Mouse (Mus musculus) CD4-positive, CD25-positive, alpha-beta regulatory T cell, adult 4 months (primary cell): ENCODE measurements around the gene Gja5. TPM values are rescaled to one million over a fixed set of nuclear protein-coding genes. Genes with fewer than 3 reads are reported as not detected.

Source experiments
- ATAC-seq: one replicate; pipeline ENCODE4 v1.8.0; 2017
- polyA plus RNA-seq, 2 experiments: library from polyadenylated mRNA; unstranded; fragments of 100-300 nt; shearing (Covaris generic); gene quantifications; one replicate each; pipeline ENCODE4 v1.2.1; 2017

Gene Gja5
- polyA plus RNA-seq, 2 experiments from 2014 or later, result not detected

- no peak for ATAC-seq
Observed at GRCm38 (mm10) chr3:97117511-97117910, 213.0 kb downstream of the Gja5 start.

- no peak for ATAC-seq
Observed at GRCm38 (mm10) chr3:97118313-97118712, 213.8 kb downstream of the Gja5 start.

GRCm38 (mm10) chr3:97124193-97124592, 219.7 kb downstream of the Gja5 start:
- ATAC-seq, result peak; percentile 100

Other genes with a start within 250 kb of the Gja5 start
- gene Ankrd35, start 234.6 kb upstream of the Gja5 start, polyA plus RNA-seq, result not detected
- gene Pias3, start 208.3 kb upstream of the Gja5 start, polyA plus RNA-seq, result 10 to 100 TPM; 41.9 to 83.2 TPM
- gene Nudt17, start 196.1 kb upstream of the Gja5 start, polyA plus RNA-seq, result 1 to 10 TPM in 1 of 2 experiments, under 1 TPM in 1; 0.87 to 1.9 TPM
- gene Polr3c, start 177.1 kb upstream of the Gja5 start, polyA plus RNA-seq, result 10 to 100 TPM; 59.7 to 80.3 TPM
- gene Rnf115, start 177.0 kb upstream of the Gja5 start, polyA plus RNA-seq, result 10 to 100 TPM; 42.2 to 45.5 TPM
- under 1 TPM; 0.32 to 0.85 TPM for gene Pdzk1, start 75.4 kb upstream of the Gja5 start, polyA plus RNA-seq
- 10 to 100 TPM; 29.0 to 38.4 TPM for gene Cd160, start 75.3 kb upstream of the Gja5 start, polyA plus RNA-seq
- 10 to 100 TPM; 30.1 to 39.6 TPM for gene Gpr89, start 653 bp downstream of the Gja5 start, polyA plus RNA-seq
- not detected for gene Gja8, start 21.3 kb downstream of the Gja5 start, polyA plus RNA-seq